Mouse (Mus musculus) ES-Bruce4 (cell line): ENCODE data around the gene Hhip. TPM values are rescaled to one million over a fixed set of nuclear protein-coding genes. Genes with fewer than 3 reads are reported as not detected.

Experiments used
- H3K27ac ChIP-seq: 2 replicates; pipeline ENCODE4 v1.5.1; 2012; ENCODE audit warnings: low read length, inconsistent platforms; ENCODE audit not compliant: insufficient read depth
- H3K27me3 ChIP-seq: 2 replicates; pipeline ENCODE4 v1.6.1; 2012; ENCODE audit warnings: mild to moderate bottlenecking, low read length, inconsistent platforms; ENCODE audit not compliant: control insufficient read depth, poor library complexity, insufficient read depth, severe bottlenecking
- H3K36me3 ChIP-seq: 2 replicates; pipeline ENCODE4 v1.6.1; 2012; ENCODE audit warnings: inconsistent platforms, mild to moderate bottlenecking, low read length, moderate library complexity; ENCODE audit not compliant: control insufficient read depth, poor library complexity, insufficient read depth, severe bottlenecking
- H3K4me1 ChIP-seq: one replicate; pipeline ENCODE4 v1.8.1; 2011; ENCODE audit warnings: low read length; ENCODE audit not compliant: control insufficient read depth, insufficient read depth
- H3K4me3 ChIP-seq: 2 replicates; pipeline ENCODE4 v1.5.1; 2011; ENCODE audit warnings: low read depth, mild to moderate bottlenecking, low read length
- H3K9ac ChIP-seq: 2 replicates; pipeline ENCODE4 v1.6.1; 2012; ENCODE audit warnings: low read depth, mild to moderate bottlenecking, inconsistent platforms; ENCODE audit not compliant: poor library complexity, severe bottlenecking
- H3K9me3 ChIP-seq: replicated peaks from 2 replicates; pipeline ENCODE4 v1.6.1; 2012; ENCODE audit warnings: mild to moderate bottlenecking, low read length, inconsistent platforms; ENCODE audit not compliant: control insufficient read depth, poor library complexity, insufficient read depth, severe bottlenecking
- CTCF ChIP-seq: IDR thresholded peaks from one replicate; pipeline ENCODE4 v1.8.1; 2011; ENCODE audit warnings: low read depth, low read length
- EP300 ChIP-seq: IDR thresholded peaks from 2 replicates; pipeline ENCODE4 v1.6.1; 2011; ENCODE audit warnings: low read depth, low read length; ENCODE audit not compliant: insufficient read depth
- POLR2A ChIP-seq: IDR thresholded peaks from one replicate; pipeline ENCODE4 v1.8.1; 2011; ENCODE audit warnings: low read length; ENCODE audit not compliant: insufficient read depth
- polyA plus RNA-seq: library from polyadenylated mRNA; stranded (reverse); fragments of >200 nt; gene quantifications from 2 replicates; pipeline ENCODE4 v1.2.4, GENCODE M21; 2011; ENCODE audit warnings: low read depth; ENCODE audit not compliant: missing spikeins, insufficient read depth, insufficient read length

Gene Hhip
- polyA plus RNA-seq, 1 experiment, result 0.52 TPM

GRCm38 (mm10) chr8:80037644-80038253 is 20.1 kb downstream of the Hhip start:
- no peaks in the 10 kb centered on the region for H3K36me3 ChIP-seq
- no peaks in the 10 kb centered on the region for H3K9me3 ChIP-seq
- no peak overlapping the region for H3K9ac ChIP-seq
- TF ChIP-seq EP300 (no peak), CTCF (no peak), POLR2A (no peak)
- no peak overlapping the region for H3K27ac ChIP-seq
- H3K27me3 ChIP-seq, result 0 out of 2 replicates have a peak, but pooled peaks cover 1% of the 10 kb centered on the region
- no peak overlapping the region for H3K4me3 ChIP-seq
- H3K4me1 ChIP-seq, result peaks cover 3% of the 10 kb centered on the region

- Histone ChIP-seq H3K27me3 (no peaks in the 10 kb centered on the region), H3K4me1 (peaks cover 4% of the 10 kb centered on the region), H3K27ac (no peak overlapping the region), H3K4me3 (no peak overlapping the region), H3K9me3 (no peaks in the 10 kb centered on the region), H3K9ac (no peak overlapping the region), H3K36me3 (no peaks in the 10 kb centered on the region)
- TF ChIP-seq CTCF (no peak), EP300 (no peak), POLR2A (no peak)
Observed at GRCm38 (mm10) chr8:80032604-80033003, 25.2 kb downstream of the Hhip start.

GRCm38 (mm10) chr8:80031330-80032293 is 26.2 kb downstream of the Hhip start:
- Histone ChIP-seq H3K36me3 (no peaks in the 10 kb centered on the region), H3K9me3 (no peaks in the 10 kb centered on the region), H3K27ac (no peak overlapping the region), H3K4me3 (no peak overlapping the region), H3K9ac (no peak overlapping the region; the same call in 1 of the 2 replicates), H3K27me3 (no peaks in the 10 kb centered on the region), H3K4me1 (peaks cover 4% of the 10 kb centered on the region)
- TF ChIP-seq CTCF, result no peak
- TF ChIP-seq EP300, result no peak
- no peak for TF ChIP-seq POLR2A

- Histone ChIP-seq H3K4me1 (peaks cover 2% of the 10 kb centered on the region), H3K27me3 (no peaks in the 10 kb centered on the region), H3K9me3 (no peaks in the 10 kb centered on the region), H3K27ac (no peak overlapping the region), H3K9ac (no peak overlapping the region), H3K36me3 (no peaks in the 10 kb centered on the region), H3K4me3 (no peak overlapping the region)
- TF ChIP-seq POLR2A, result no peak
- no peak for TF ChIP-seq CTCF
Observed at GRCm38 (mm10) chr8:80029631-80030030, 28.2 kb downstream of the Hhip start.

- Histone ChIP-seq H3K27ac (no peak overlapping the region), H3K9ac (no peak overlapping the region), H3K9me3 (no peaks in the 10 kb centered on the region), H3K4me1 (no peaks in the 10 kb centered on the region), H3K27me3 (no peaks in the 10 kb centered on the region), H3K36me3 (no peaks in the 10 kb centered on the region), H3K4me3 (no peak overlapping the region)
- TF ChIP-seq CTCF (no peak), EP300 (no peak), POLR2A (no peak)
Observed at GRCm38 (mm10) chr8:80020469-80020868, 37.3 kb downstream of the Hhip start.

- no peaks in the 10 kb centered on the region for H3K27me3 ChIP-seq
- no peaks in the 10 kb centered on the region for H3K4me1 ChIP-seq
- H3K4me3 ChIP-seq, result no peak overlapping the region
- no peaks in the 10 kb centered on the region for H3K9me3 ChIP-seq
- no peaks in the 10 kb centered on the region for H3K36me3 ChIP-seq
- H3K9ac ChIP-seq, result no peak overlapping the region
- TF ChIP-seq POLR2A (no peak), EP300 (no peak), CTCF (no peak)
- no peak overlapping the region for H3K27ac ChIP-seq
Observed at GRCm38 (mm10) chr8:80015818-80016217, 42.0 kb downstream of the Hhip start.
